Mouse (Mus musculus): Measurements from ENCODE around the gene Olfr668.
"Not testable (repeated sequence)": the region's sequence is repeated elsewhere in the genome, so short reads cannot be mapped to it uniquely, and the experiment has no call there.

The Olfr668 gene

DNA sequence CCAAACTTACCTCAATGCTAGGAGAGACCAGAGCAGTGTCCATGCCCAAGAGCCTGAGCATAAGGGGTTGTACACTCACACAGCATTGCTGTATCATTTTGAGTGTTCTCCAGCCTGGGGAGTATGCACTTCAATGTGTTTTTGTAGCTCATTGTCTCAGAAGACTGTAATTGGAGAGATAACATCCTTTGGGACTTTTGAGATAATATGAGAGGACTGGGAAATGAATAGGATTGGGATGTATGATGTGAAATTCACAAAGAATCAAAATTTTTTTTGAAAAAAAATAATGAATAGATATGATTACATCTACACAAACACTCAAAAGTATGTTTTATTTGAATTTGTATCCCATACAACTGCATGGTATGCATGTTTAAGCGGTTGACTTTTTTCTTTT, at the start of gene Olfr668:
Gene Olfr668 (minus strand): TSS at position 101 of the 400 bp plus-strand sequence.
- no peak for DNase-seq

DNA sequence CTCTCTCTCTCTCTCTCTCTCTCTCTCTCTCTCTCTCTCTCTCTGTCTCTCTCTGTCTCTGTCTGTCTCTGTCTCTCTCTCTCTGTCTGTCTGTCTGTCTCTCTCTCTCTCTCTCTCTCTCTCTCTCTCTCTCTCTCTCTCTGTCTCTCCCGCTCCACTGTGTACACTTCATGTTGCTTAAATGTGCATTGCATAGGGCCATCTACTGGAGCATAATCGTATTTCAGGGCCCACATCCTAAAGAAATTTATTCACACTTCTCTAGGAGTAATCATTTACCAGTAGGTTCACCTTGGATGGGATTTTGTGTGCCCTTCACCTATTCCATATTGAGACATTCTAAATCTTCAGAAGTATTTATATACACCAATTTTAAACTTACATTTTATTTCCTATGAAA, 44.6 kb upstream of the Olfr668 start:
- not testable (repeated sequence) for DNase-seq

DNA sequence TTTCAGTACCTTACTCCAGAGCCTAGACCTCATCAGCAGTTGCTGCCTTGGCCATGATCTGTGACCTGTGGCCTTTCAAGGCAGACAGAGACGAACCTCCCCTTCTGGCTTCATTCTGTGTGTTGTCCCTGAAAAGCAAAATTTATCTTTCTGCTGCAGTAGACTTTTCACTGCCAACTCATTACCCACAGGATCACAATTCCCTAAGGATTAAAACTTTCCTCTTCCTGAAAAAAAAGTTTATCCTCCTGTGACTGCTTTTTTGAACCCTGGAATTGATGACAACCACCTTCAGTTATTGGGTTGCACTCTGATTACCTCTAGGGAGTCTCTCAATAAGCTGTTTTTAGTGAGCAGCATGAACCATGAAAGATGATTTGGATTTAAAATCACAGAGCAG, 34.7 kb upstream of the Olfr668 start, which contains the start of gene Olfr670:
Gene Olfr670 (minus strand): TSS at position 101 of the 400 bp plus-strand sequence.
- DNase-seq, result no peak

DNA sequence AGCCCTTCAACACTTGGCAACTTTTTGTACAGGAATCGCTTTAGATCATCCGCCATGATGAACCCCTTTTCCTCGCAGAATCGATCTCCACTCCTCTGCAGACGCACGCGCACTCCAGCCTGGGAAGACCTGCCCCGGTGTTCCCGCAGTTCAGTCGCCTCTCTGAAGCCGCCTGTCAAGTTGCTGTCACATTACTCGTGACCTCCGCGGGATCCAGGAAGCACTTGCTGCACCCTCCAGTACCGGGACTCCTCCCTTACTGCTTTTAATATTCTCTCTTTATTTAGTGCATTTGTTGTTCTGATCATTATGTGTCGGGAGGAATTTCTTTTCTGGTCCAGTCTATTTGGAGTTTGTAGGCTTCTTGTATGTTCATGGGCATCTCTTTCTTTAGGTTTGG, 22.4 kb upstream of the Olfr668 start:
- DNase-seq, result not testable (repeated sequence)

DNA sequence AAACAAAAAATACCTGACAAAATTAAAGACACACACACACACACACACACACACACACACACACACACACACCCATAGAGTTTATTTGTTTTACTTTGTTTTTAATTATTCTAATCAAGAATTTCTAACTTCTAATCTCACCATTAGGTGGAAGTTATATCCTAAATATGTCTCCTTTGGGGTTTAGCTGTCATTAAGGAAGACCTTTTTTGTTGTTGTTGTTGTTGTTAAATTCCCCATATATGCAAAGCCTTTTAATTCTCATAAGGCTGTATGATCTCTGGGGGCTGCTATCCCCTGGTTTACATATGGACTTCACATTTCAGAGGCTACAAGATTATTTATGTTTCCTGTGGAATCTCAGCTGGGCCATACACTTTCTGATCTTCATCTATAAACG, 6.1 kb upstream of the Olfr668 start, which contains the start of gene Olfr669:
Gene Olfr669 (plus strand): TSS at position 301 of the 400 bp plus-strand sequence.
- no peak for DNase-seq

DNA sequence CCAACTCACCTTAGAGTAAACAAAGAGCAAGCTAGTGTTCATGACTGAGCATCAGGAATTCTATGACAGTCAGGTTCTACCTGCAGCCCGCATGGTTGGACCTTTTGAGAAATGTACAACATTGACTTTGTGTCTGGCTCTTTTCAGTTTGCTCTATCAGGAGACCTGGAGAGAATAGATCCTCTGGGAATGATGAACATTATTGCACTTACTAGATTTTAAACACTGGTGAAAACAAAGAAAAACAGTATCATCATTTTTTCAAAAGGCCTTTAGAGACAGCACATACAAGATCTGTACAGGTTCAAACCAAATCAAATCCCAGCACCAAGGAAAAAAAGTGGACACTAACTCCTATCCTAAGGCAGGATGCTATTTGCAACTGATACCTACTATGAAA, 6.5 kb downstream of the Olfr668 start, which contains the start of gene Olfr667:
Gene Olfr667 (minus strand): TSS at position 101 of the 400 bp plus-strand sequence.
- DNase-seq, result no peak

DNA sequence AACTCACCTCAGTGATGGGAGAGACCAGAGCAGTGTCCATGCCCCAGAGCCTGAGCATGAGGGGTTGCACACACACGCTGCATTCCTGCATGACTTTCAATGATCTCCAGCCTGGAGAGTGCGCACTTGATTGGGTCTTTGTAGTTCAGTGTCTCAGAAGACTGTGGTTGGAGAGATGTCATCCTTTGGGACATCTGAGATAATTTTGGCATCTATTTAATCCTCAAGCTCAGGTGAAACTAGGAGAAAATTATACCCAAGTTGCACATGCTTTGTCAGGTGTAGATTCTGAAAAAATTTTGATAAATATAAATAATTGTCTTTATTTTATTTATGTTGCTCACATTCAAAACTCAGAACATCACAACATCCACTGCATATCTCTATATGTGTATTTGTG, 32.0 kb downstream of the Olfr668 start, which contains the start of gene Olfr666:
Gene Olfr666 (minus strand): TSS at position 101 of the 400 bp plus-strand sequence.
- DNase-seq, result no peak

DNA sequence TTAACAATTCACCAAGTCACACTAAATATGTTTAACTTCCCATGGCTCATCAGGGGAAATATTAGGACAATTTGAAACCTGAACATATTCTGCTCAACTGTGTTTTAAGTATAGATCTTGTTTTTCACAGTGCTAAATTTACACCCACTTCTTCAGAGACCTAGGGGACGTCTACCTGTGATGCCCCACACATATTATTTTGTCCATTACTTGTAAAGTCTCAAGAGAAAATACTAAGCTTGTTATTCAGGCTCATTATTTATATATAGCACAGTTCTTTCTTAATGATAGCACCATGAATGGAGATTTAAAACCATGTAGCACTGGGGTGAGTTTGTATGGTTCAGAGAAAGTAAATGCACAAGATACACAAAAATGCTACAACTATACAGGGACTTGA, 50.1 kb downstream of the Olfr668 start, which contains the start of gene Olfr665:
Gene Olfr665 (plus strand): TSS at position 301 of the 400 bp plus-strand sequence.
- DNase-seq, result no peak

Data from cerebellum, postnatal 36 days (tissue).